Mouse (Mus musculus): ENCODE data around the gene Ryr3. TPM values are rescaled to one million over a fixed set of nuclear protein-coding genes. Genes with fewer than 3 reads are reported as not detected.

Gene Ryr3
- polyA plus RNA-seq, 1 experiment from 2014 or later = 5.5 TPM

DNA sequence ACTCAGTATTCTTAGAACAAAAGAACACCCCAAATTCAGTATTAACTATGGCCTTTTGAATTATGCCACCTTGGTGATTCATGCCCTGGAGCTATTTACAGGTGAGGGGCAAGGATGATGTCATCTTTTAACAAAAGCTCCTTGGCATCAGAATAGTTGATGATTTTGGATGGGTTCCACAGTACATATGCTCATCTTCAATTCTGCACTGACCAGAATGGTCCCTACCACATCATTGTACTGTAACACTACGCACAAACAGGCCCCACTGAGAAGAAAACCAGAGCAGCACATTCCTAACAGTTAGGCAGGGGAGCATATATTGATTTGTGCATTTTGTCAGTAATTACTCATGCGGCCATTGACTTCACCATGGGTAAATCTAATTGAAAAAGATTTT, 335.1 kb downstream of the Ryr3 start:
- H3K9me3 ChIP-seq = no peaks in the 10 kb centered on the region
- H3K4me3 ChIP-seq = no peak overlapping the region
- no peaks in the 10 kb centered on the region for H3K36me3 ChIP-seq
- 73% methylated on average over 2 of the region's 2 CpGs for WGBS
- no peak for ATAC-seq (replicated peaks)
- H3K27me3 ChIP-seq = no peaks in the 10 kb centered on the region
- H3K4me2 ChIP-seq (replicated peaks) = no peak overlapping the region
- H3K9ac ChIP-seq (replicated peaks) = no peak overlapping the region
- peaks cover 6% of the 10 kb centered on the region; the same call in 1 of the 2 replicates for H3K4me1 ChIP-seq
- H3K27ac ChIP-seq (replicated peaks) = no peak overlapping the region

GRCm38 (mm10) chr2:112881376-112881775, 335.5 kb downstream of the Ryr3 start:
- H3K36me3 ChIP-seq = no peaks in the 10 kb centered on the region
- no peak overlapping the region for H3K27ac ChIP-seq (replicated peaks)
- 88% methylated on average over 1 of the region's 1 CpGs for WGBS
- no peaks in the 10 kb centered on the region for H3K9me3 ChIP-seq
- no peak overlapping the region for H3K9ac ChIP-seq (replicated peaks)
- H3K27me3 ChIP-seq = no peaks in the 10 kb centered on the region
- no peak overlapping the region for H3K4me3 ChIP-seq
- H3K4me2 ChIP-seq (replicated peaks) = no peak overlapping the region
- ATAC-seq (replicated peaks) = no peak
- H3K4me1 ChIP-seq = peaks cover 6% of the 10 kb centered on the region; the same call in 1 of the 2 replicates

- Histone ChIP-seq H3K4me1 (peaks cover 6% of the 10 kb centered on the region; the same call in 1 of the 2 replicates), H3K36me3 (no peaks in the 10 kb centered on the region), H3K9me3 (no peaks in the 10 kb centered on the region), H3K4me3 (no peak overlapping the region), H3K27ac (replicated peaks) (no peak overlapping the region; the same call in 1 of the 2 replicates), H3K4me2 (replicated peaks) (no peak overlapping the region), H3K9ac (replicated peaks) (no peak overlapping the region), H3K27me3 (no peaks in the 10 kb centered on the region)
- 29% methylated on average over 3 of the region's 3 CpGs for WGBS
- no peak for ATAC-seq (replicated peaks)
These were observed 339.5 kb downstream of the Ryr3 start for GRCm38 (mm10) chr2:112877404-112877803.

- no peak overlapping the region for H3K4me2 ChIP-seq (replicated peaks)
- WGBS = 63% methylated on average over 2 of the region's 2 CpGs
These were observed 350.8 kb downstream of the Ryr3 start for GRCm38 (mm10) chr2:112866043-112866551.

GRCm38 (mm10) chr2:112861792-112862191, 355.1 kb downstream of the Ryr3 start:
- 76% methylated on average over 4 of the region's 4 CpGs for WGBS

More at GRCm38 (mm10) chr2:112866043-112866551, 350.8 kb downstream of the Ryr3 start:
- H3K36me3 ChIP-seq = no peaks in the 10 kb centered on the region
- no peaks in the 10 kb centered on the region for H3K4me1 ChIP-seq
- H3K27me3 ChIP-seq = no peaks in the 10 kb centered on the region
- H3K9me3 ChIP-seq = no peaks in the 10 kb centered on the region
- no peak overlapping the region for H3K4me3 ChIP-seq
- ATAC-seq (replicated peaks) = no peak
- H3K9ac ChIP-seq (replicated peaks) = no peak overlapping the region
- no peak overlapping the region for H3K27ac ChIP-seq (replicated peaks)

GRCm38 (mm10) chr2:112845583-112846512, 371.0 kb downstream of the Ryr3 start:
- Histone ChIP-seq H3K27me3 (no peaks in the 10 kb centered on the region), H3K4me2 (replicated peaks) (no peak overlapping the region), H3K9ac (replicated peaks) (no peak overlapping the region), H3K4me3 (no peak overlapping the region), H3K27ac (replicated peaks) (no peak overlapping the region), H3K36me3 (no peaks in the 10 kb centered on the region), H3K4me1 (0 out of 2 replicates have a peak, but pooled peaks cover 3% of the 10 kb centered on the region), H3K9me3 (0 out of 2 replicates have a peak, but pooled peaks cover under 1% of the 10 kb centered on the region)
- no peak for ATAC-seq (replicated peaks)
- 13% methylated on average over 4 of the region's 4 CpGs for WGBS

More at GRCm38 (mm10) chr2:112861792-112862191, 355.1 kb downstream of the Ryr3 start:
- Histone ChIP-seq H3K4me1 (no peaks in the 10 kb centered on the region), H3K27me3 (no peaks in the 10 kb centered on the region), H3K9ac (replicated peaks) (no peak overlapping the region), H3K36me3 (no peaks in the 10 kb centered on the region), H3K4me2 (replicated peaks) (no peak overlapping the region), H3K4me3 (no peak overlapping the region), H3K27ac (replicated peaks) (no peak overlapping the region), H3K9me3 (no peaks in the 10 kb centered on the region)
- ATAC-seq (replicated peaks) = no peak

DNA sequence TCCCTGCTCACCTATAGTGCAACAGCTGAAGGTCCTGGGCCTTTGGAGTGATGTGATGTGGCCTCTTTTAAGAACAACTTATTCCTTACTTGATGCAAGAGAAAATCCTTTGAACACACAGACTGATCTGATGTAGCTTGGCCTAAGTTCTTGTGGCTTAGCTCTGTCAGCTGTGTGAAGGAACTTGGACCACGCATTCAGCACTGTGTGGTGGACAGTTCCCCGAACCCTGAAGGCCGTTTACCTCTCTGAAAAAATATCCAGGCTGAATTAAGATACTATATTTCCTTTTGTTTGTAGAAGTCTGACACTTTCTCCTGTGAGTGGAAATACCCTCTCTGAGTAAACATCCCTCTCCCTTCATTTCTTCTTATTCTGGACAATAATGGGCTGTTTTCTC, 374.0 kb downstream of the Ryr3 start:
- no peak overlapping the region for H3K4me2 ChIP-seq (replicated peaks)
- H3K27me3 ChIP-seq = no peaks in the 10 kb centered on the region
- no peak overlapping the region for H3K27ac ChIP-seq (replicated peaks)
- H3K9ac ChIP-seq (replicated peaks) = no peak overlapping the region
- 0 out of 2 replicates have a peak, but pooled peaks cover 3% of the 10 kb centered on the region for H3K4me1 ChIP-seq
- no peaks in the 10 kb centered on the region for H3K36me3 ChIP-seq
- ATAC-seq (replicated peaks) = no peak
- H3K9me3 ChIP-seq = no peaks in the 10 kb centered on the region
- 48% methylated on average over 3 of the region's 3 CpGs for WGBS
- H3K4me3 ChIP-seq = no peak overlapping the region

DNA sequence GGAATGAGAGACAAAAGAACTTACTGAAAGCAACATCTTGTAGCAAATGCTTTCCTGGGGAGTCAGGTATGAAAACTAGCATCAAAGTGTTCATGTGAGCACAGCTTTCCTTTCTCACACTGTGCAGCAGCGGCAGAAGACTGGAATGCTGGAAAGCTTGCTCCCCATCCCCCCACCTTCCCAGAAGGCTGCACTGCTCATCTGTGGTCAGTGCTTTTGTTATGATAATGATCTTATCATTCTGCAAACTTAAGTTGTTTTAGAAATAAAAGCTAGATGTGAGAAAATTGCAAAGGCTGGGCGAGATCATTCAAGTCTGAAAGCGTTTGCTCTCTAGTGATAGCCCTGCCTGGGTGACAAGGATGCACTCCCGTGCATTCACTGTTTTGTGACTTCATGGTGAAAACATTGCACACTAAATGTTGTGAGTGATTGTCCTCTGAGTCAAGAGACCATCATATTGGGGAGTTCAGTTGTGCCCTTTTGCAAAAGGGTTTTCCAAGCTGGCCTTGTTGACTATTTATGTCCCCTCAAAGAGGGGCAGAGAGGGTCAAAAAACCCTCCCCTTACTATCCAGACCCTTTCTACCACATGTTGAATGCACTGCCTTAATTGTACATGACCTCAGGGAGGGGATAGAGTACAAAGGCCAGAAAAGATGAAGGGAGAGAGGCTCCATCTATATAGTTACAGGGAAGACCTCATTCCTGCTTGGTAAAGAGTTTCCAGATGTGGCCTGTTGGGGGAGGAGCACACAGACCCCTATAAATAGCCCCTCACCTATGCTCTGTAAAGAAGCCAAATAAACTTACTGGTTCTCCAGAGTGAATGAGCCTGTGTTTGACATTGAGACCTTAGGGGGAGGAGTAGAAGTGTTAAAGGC, 385.2 kb downstream of the Ryr3 start:
- no peaks in the 10 kb centered on the region for H3K4me1 ChIP-seq
- no peak overlapping the region for H3K4me3 ChIP-seq
- no peaks in the 10 kb centered on the region for H3K9me3 ChIP-seq
- 29% methylated on average over 4 of the region's 4 CpGs for WGBS
- no peak overlapping the region for H3K4me2 ChIP-seq (replicated peaks)
- no peak overlapping the region for H3K9ac ChIP-seq (replicated peaks)
- H3K27me3 ChIP-seq = no peaks in the 10 kb centered on the region
- no peak overlapping the region for H3K27ac ChIP-seq (replicated peaks)
- no peak for ATAC-seq (replicated peaks)
- H3K36me3 ChIP-seq = no peaks in the 10 kb centered on the region

GRCm38 (mm10) chr2:112826571-112826970, 390.3 kb downstream of the Ryr3 start:
- H3K36me3 ChIP-seq = no peaks in the 10 kb centered on the region
- no peaks in the 10 kb centered on the region for H3K9me3 ChIP-seq
- no peaks in the 10 kb centered on the region for H3K4me1 ChIP-seq
- H3K9ac ChIP-seq (replicated peaks) = no peak overlapping the region
- WGBS = 40% methylated on average over 4 of the region's 4 CpGs
- H3K27ac ChIP-seq (replicated peaks) = no peak overlapping the region
- no peak overlapping the region for H3K4me2 ChIP-seq (replicated peaks)
- ATAC-seq (replicated peaks) = no peak
- H3K4me3 ChIP-seq = no peak overlapping the region
- H3K27me3 ChIP-seq = no peaks in the 10 kb centered on the region

DNA sequence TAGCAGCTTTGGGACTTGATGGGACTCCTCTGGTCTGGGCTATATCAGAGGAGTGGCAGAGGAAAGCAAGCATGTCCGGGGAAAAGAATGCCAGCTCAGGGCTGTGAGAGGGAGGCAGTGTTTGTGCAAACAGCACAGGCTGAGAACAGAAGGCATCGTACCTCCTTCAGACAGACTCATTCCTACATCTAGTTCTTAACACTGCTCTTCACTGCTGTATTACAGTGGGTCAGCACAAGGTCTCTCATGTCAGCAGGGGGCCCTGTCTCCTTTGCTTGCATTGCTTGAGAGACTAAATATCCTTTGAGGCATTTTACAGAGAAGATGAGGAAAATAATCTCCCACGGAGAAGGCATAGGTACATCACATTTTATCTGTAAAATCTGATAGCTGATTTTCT, 394.2 kb downstream of the Ryr3 start:
- H3K27ac ChIP-seq (replicated peaks) = no peak overlapping the region
- no peaks in the 10 kb centered on the region for H3K36me3 ChIP-seq
- no peaks in the 10 kb centered on the region for H3K4me1 ChIP-seq
- no peak overlapping the region for H3K4me3 ChIP-seq
- H3K9me3 ChIP-seq = no peaks in the 10 kb centered on the region
- no peak overlapping the region for H3K4me2 ChIP-seq (replicated peaks)
- H3K27me3 ChIP-seq = no peaks in the 10 kb centered on the region
- ATAC-seq (replicated peaks) = 0 out of 2 replicates have a peak, but pooled peaks have one; percentile 8
- H3K9ac ChIP-seq (replicated peaks) = no peak overlapping the region
- WGBS = 37% methylated on average over 3 of the region's 3 CpGs

DNA sequence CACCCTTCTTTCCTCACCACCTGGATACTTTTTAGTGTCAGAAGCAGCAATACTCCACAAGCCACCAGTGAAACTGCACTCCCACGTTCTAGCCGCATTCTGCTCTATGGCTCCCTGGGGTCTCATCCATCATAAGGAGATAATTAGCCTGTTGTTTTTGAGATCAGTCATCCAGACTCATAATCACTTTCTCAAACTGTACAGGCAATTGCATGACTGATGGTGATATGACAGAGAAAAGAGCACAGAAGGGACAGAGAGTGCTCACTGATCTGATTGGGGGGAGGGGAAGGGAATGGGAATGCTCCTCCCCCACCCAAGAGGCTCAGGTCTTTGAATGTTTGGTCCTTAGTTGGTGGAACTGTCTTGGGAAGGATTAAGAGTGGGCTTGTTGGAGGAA, 397.8 kb downstream of the Ryr3 start:
- Histone ChIP-seq H3K27me3 (no peaks in the 10 kb centered on the region), H3K4me1 (no peaks in the 10 kb centered on the region), H3K36me3 (no peaks in the 10 kb centered on the region), H3K27ac (replicated peaks) (no peak overlapping the region), H3K9me3 (no peaks in the 10 kb centered on the region), H3K4me3 (no peak overlapping the region), H3K4me2 (replicated peaks) (no peak overlapping the region), H3K9ac (replicated peaks) (no peak overlapping the region)
- no peak for ATAC-seq (replicated peaks)
- 65% methylated on average over 2 of the region's 2 CpGs for WGBS

DNA sequence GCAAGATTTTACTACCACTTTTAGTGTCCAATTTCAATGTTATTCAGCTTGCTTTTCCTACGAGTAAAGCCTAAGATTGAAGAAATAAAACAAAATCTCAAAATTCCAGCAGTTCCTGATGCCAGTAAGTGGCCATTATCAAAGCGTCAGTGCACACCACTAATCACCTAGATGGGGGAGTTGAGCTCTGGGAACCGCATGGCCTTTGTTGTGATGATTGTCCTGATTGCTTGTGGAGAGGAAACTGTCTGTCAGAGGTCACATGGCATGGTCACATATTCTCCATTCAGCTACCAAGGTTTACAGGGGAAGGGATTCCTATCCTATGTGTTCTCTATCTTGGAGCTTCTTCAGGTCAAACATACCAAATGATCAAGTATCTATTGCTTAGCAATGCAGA, 399.9 kb downstream of the Ryr3 start:
- H3K4me3 ChIP-seq = no peak overlapping the region
- ATAC-seq (replicated peaks) = no peak
- no peaks in the 10 kb centered on the region for H3K36me3 ChIP-seq
- H3K4me2 ChIP-seq (replicated peaks) = no peak overlapping the region
- H3K27me3 ChIP-seq = no peaks in the 10 kb centered on the region
- no peak overlapping the region for H3K27ac ChIP-seq (replicated peaks)
- no peaks in the 10 kb centered on the region for H3K9me3 ChIP-seq
- no peak overlapping the region for H3K9ac ChIP-seq (replicated peaks)
- H3K4me1 ChIP-seq = no peaks in the 10 kb centered on the region
- WGBS = 13% methylated on average over 3 of the region's 3 CpGs
